Mouse (Mus musculus): Measurements from ENCODE around the gene Frmd7.

Frmd7 gene

DNA sequence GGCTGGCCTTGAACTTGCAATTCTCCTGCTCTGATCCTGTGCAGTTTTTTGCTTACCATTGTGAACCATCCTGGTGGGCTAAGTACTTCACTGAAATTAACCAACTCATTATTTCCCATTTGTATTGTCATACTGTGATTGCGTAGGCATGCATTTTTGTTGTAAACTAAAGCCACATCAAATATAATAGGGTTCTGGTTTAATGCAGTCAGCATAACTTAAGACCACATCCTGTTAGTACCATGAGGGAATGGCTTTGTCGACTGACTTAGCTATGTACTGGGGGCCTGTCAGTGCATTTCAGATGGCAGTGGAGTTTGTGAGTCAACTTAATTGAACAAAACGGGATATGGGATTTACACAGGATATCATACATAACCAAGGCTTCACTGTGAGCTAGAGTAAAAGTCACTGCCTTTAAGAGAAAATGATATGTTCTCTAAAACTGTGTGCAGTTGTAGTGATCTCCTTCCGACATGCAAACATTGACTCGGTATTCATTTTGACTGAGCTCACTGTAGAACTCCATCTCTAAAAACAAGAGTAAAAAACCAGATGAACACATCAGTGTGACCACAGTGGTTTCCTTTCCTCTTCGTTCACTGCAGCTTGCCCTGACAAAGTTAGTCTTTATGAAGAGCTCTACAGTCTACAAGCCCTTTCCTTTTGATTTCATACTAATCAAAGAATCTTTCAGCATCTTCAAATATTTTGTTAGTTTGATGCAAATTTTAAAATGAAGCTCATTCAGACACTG is 68.1 kb downstream of the Frmd7 start:
- no peak for ATAC-seq (ENCODE audit: insufficient number of reproducible peaks, low FRiP score, low TSS enrichment)

GRCm38 (mm10) chrX:50864734-50865133 is 77.8 kb downstream of the Frmd7 start:
- ATAC-seq (ENCODE audit: insufficient number of reproducible peaks, low FRiP score, low TSS enrichment), result no peak

- ATAC-seq (ENCODE audit: insufficient number of reproducible peaks, low FRiP score, low TSS enrichment), result no peak
These were observed 78.7 kb downstream of the Frmd7 start for GRCm38 (mm10) chrX:50863771-50864170.

- ATAC-seq (ENCODE audit: insufficient number of reproducible peaks, low FRiP score, low TSS enrichment), result no peak
These were observed 91.9 kb downstream of the Frmd7 start for GRCm38 (mm10) chrX:50850428-50851184.

All from cerebellum, adult (tissue).